Mouse (Mus musculus): ENCODE data around the gene Gne.
A peak's percentile ranks its signal among the peaks of the same experiment; 100 is the strongest.

Gene Gne

GRCm38 (mm10) chr4:44022323-44022722 lies 61.7 kb downstream of the Gne start:
- no peak for DNase-seq

DNA sequence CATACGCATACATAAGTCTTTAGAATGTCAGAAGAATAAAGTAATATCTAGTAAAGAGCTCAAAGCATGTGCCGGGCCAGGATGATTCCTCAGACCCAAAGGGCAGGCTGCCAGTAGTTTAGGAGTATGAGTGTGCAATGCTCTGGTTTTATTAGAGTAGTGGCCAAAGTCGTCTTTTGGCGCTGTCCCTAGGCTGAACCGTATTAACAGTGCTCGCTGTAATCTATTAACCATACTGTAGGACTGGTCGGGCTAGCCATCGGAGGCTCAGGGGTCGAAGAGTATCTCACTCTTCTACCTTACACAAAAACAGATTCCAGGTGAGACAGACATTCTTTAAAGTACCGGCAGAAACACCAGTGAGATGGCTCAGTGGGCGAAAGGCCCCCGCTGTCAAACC lies 67.2 kb downstream of the Gne start:
- DNase-seq = no peak

- peak in 1 of 2 experiments; percentile 29 for DNase-seq
These were observed 67.9 kb downstream of the Gne start for GRCm38 (mm10) chr4:44016071-44016470.

DNA sequence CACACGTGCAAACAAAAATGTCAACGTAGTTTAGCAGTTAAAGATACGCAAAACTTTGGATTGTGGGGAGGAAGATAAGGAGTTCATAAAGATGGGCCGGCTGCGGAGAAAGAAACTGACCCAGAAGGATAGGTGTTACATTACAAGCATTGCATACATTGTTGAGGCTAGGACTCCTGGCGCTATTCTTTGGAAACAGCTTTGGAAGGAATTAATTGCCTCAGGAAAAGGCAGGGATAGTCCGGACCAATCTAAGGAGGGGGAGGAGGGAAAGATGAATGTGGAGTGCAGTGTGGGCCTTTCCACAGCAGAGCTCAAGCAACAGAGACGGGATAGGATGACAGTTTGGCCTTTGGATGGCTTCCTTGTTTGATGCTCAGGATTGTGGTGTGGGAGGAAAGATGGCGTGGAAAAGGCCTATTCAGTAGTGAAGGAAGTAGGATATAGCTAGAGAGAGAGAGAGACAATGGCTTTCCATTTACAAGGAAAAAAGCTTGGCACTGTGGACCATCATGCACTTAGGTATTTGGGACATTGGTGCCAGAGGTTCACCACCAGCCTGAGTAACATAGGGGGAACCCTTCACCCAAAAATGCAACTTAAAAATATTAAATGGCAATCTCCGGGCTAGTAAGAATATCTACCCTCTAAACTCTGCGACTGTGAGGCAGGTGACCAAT lies 70.4 kb downstream of the Gne start:
- no peak for DNase-seq

GRCm38 (mm10) chr4:44012376-44013367 lies 71.3 kb downstream of the Gne start:
- DNase-seq = peak; percentile 78 to 83

- no peak for DNase-seq
These were observed 72.2 kb downstream of the Gne start for GRCm38 (mm10) chr4:44011799-44012198.

DNA sequence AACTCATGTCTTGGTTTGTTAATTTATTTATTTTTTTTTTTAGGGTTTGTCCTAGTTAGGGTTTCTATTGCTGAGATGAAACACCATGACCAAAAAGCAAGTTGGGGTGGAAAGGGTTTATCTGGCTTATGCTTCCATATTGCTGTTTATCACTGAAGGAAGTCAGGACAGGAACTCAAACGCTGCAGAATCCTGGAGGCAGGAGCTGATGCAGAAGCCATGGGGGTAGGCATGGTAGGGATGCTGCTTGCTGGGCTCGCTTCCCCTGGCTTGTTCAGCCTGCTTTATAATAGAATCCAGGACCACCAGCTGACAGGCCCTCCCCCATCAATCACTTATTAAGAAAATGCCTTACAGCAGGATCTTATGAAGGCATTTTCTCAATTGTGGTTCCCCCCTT lies 73.1 kb downstream of the Gne start:
- DNase-seq = no peak

DNA sequence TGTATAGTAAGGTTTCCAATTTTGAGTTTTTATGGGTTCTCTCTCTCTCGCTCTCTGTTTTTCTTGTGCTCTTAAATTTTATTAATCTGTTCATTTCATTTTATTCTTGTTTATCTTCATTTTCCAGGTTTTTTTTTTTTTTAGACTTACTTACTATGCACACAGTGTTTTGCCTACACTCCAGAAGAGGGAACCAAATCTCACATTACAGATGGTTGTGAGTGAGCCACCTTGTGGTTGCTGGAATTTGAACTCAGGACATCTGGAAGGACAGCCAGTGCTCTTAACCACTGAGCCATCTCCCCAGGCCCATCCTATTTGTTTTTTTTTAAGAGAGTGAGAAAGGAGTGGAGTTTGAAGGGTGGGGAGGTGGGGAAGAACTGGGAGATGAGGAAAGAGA lies 73.8 kb downstream of the Gne start:
- no peak for DNase-seq

DNA sequence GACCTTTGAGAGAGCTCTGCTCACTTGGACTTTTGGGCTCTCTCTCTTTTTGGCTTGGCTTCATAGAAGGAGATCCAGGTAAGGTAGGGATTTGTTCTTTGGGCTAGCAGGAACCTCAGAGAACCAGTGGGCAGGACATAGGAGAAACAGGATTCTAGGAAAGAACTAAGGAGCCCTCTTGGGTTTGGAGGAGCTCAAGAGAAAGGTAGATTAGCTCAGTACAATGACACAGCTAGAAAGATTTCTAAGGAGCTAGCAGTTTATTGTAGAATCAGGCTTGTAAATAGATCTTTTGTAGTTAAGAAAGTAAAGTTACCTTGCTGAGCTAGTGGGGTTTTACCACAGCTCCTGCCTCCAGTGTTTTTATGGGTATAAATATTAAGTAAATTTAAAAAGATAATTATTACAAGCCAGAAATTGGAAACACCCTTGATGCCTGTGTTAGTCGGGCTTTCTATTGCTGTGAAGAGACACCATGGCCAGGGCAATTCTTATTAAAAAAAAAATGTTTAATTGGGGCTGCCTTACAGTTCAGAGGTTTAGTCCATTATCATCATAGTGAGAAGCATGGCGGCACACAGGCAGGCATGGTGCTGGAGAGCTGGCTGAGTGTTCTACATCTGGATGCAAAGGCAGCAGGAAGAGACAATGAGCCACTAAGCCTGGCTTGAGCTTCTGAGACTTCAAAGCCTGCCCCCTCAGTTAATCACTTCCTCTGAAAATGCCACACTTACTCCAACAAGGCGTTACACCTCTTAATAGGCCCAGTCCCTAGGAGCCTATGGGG lies 79.2 kb downstream of the Gne start:
- DNase-seq = no peak

DNA sequence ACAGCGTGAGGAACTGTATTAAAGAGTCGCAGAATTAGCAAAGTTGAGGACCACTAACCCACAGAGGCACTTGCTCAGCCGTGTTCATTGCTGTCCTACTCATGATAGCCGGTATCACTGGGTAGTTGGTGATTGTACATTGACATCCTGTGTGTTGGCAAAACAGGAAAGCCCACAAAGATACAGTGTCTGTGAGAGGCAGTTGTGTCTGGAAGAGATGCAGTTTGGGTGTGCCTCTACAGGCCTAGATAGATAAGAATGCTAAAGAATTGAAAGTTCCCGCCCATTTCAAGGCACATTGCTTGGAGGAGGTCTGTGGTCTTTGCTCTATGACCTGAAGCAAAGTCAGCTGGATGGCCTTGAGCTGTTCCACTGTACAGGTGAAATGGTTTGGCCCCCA lies 79.9 kb downstream of the Gne start, which contains the start of gene Clta:
Gene Clta (plus strand): TSS at position 327 of the 400 bp plus-strand sequence.
- DNase-seq = no peak

- DNase-seq = no peak
These were observed 80.4 kb downstream of the Gne start for GRCm38 (mm10) chr4:44003622-44004021.

- no peak for DNase-seq
These were observed 89.6 kb downstream of the Gne start for GRCm38 (mm10) chr4:43994342-43994741.

- DNase-seq = no peak
These were observed 90.9 kb downstream of the Gne start for GRCm38 (mm10) chr4:43993072-43993471.

DNA sequence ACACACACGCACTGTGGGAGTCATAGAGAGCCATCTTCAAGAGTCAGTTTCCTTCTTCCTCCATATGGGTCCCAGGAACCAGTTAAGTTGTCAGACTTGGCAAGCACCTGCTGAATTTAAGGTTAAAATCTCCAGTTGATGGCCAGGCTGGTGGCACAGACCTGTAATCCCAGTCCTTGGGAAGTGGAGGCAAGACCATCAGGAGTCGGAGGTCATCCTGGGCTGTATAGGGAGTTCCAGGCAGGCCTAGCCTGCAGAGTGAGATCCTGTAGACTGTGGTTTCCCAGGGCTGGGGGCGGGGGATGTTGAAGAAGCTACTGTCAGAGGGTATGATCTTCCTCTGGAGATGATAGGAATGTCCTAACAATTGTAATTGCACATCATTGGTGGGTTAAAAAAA lies 95.0 kb downstream of the Gne start:
- DNase-seq = no peak

DNA sequence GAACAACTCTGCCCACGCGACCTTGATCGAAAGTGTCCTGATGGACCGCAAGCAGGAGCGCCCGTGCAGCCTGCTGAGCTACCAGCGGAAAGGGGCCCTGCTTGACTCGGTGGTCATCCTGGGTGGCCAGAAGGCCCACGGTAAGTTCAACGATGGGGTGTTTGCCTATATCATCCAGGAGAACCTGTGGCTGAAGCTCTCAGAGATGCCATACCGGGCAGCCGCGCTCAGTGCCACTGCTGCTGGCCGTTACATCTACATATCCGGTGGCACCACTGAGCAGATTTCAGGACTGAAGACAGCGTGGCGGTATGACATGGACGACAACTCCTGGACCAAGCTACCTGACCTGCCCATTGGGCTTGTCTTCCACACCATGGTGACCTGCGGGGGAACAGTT lies 99.7 kb downstream of the Gne start:
- DNase-seq = no peak
